Mouse (Mus musculus) intestine, postnatal 0 days (tissue): Measurements from ENCODE around the gene Pcx. TPM values are rescaled to one million over a fixed set of nuclear protein-coding genes. Genes with fewer than 3 reads are reported as not detected.
A peak's percentile ranks its signal among the peaks of the same experiment; 100 is the strongest.

Source experiments
- ATAC-seq: fragments of 200-750 bp; cut with Nextera tagmentation; 2 replicates; pipeline ENCODE4 v1.8.0; 2017; ENCODE audit warnings: mild to moderate bottlenecking, moderate TSS enrichment, moderate library complexity
- H3K27ac ChIP-seq: fragments of 300-500 bp; sonication (generic); 2 replicates; pipeline ENCODE4 v1.5.1; 2014; ENCODE audit warnings: mild to moderate bottlenecking, low read depth, low read length, moderate library complexity
- H3K27me3 ChIP-seq: fragments of 300-500 bp; sonication (generic); replicated peaks from 2 replicates; pipeline ENCODE4 v1.6.1; 2014; ENCODE audit warnings: low read length, mixed read lengths; ENCODE audit not compliant: control insufficient read depth, insufficient read depth
- H3K36me3 ChIP-seq: fragments of 300-500 bp; sonication (generic); 2 replicates; pipeline ENCODE4 v1.6.1; 2014; ENCODE audit warnings: mild to moderate bottlenecking, moderate library complexity; ENCODE audit not compliant: control insufficient read depth, insufficient read depth
- H3K4me1 ChIP-seq: fragments of 300-500 bp; sonication (generic); replicated peaks from 2 replicates; pipeline ENCODE4 v1.6.1; 2014; ENCODE audit warnings: antibody characterized with exemption, low read length, mixed read lengths; ENCODE audit not compliant: control insufficient read depth, insufficient read depth
- H3K4me2 ChIP-seq: fragments of 300-500 bp; sonication (generic); replicated peaks from 2 replicates; pipeline ENCODE4 v1.6.1; 2014; ENCODE audit warnings: low read depth, mild to moderate bottlenecking, moderate library complexity
- H3K4me3 ChIP-seq: fragments of 300-500 bp; sonication (generic); 2 replicates; pipeline ENCODE4 v1.5.1; 2014; ENCODE audit warnings: low read depth, low read length
- H3K9ac ChIP-seq: fragments of 300-500 bp; sonication (generic); 2 replicates; pipeline ENCODE4 v1.6.1; 2014; ENCODE audit warnings: mild to moderate bottlenecking, low read depth, low read length
- H3K9me3 ChIP-seq: fragments of 300-500 bp; sonication (generic); 2 replicates; pipeline ENCODE4 v1.6.1; 2016; ENCODE audit warnings: mixed run types; ENCODE audit not compliant: control insufficient read depth
- CTCF ChIP-seq: sonication (generic); IDR thresholded peaks from 2 replicates; pipeline ENCODE4 v1.5.1; 2016; ENCODE audit warnings: low read depth, mild to moderate bottlenecking, control low read depth, antibody characterized with exemption, moderate library complexity
- WGBS: fragments of 180-500 bp; shearing (Covaris S2); extraction: QIAGEN DNeasy Blood & Tissue Kit; methylation state at CpG from one replicate; pipeline ENCODE4 v1.1.7; 2014; 5-methylcytosine and 5-hydroxymethylcytosine counted together
- polyA plus RNA-seq: library from polyadenylated mRNA; unstranded; fragments of >200 nt; fragmentation: Nextera tagmentation; extraction: Ambion mirVana; gene quantifications from 2 replicates; pipeline ENCODE4 v1.2.1, GENCODE M21; 2015

The Pcx gene
- polyA plus RNA-seq, 1 experiment from 2014 or later = 6.1 TPM

- Histone ChIP-seq H3K4me3 (no peak overlapping the region), H3K27ac (no peak overlapping the region), H3K9ac (no peak overlapping the region), H3K36me3 (no peaks in the 10 kb centered on the region), H3K27me3 (no peaks in the 10 kb centered on the region), H3K4me1 (0 out of 2 replicates have a peak, but pooled peaks cover under 1% of the 10 kb centered on the region), H3K9me3 (no peaks in the 10 kb centered on the region), H3K4me2 (no peak overlapping the region)
- no peak for ATAC-seq
- WGBS = 85% methylated on average over 3 of the region's 3 CpGs
- TF ChIP-seq CTCF = no peak
Observed at GRCm38 (mm10) chr19:4482111-4482859, 28.0 kb upstream of the Pcx start.

GRCm38 (mm10) chr19:4485006-4485405 lies 25.3 kb upstream of the Pcx start:
- no peaks in the 10 kb centered on the region for H3K36me3 ChIP-seq
- no peak overlapping the region for H3K4me3 ChIP-seq
- 29% methylated on average over 5 of the region's 5 CpGs for WGBS
- no peak for ATAC-seq
- H3K4me1 ChIP-seq = no peaks in the 10 kb centered on the region
- no peak overlapping the region for H3K27ac ChIP-seq
- no peak for TF ChIP-seq CTCF
- H3K9ac ChIP-seq = no peak overlapping the region
- H3K4me2 ChIP-seq = no peak overlapping the region
- H3K27me3 ChIP-seq = no peaks in the 10 kb centered on the region
- no peaks in the 10 kb centered on the region for H3K9me3 ChIP-seq

- H3K36me3 ChIP-seq = no peaks in the 10 kb centered on the region
- no peak for TF ChIP-seq CTCF
- no peak overlapping the region for H3K4me2 ChIP-seq
- no peak overlapping the region for H3K27ac ChIP-seq
- ATAC-seq = no peak
- no peaks in the 10 kb centered on the region for H3K4me1 ChIP-seq
- 79% methylated on average over 2 of the region's 2 CpGs for WGBS
- H3K9me3 ChIP-seq = no peaks in the 10 kb centered on the region
- H3K9ac ChIP-seq = no peak overlapping the region
- H3K4me3 ChIP-seq = no peak overlapping the region
- H3K27me3 ChIP-seq = no peaks in the 10 kb centered on the region
Observed at GRCm38 (mm10) chr19:4487877-4488276, 22.4 kb upstream of the Pcx start.

GRCm38 (mm10) chr19:4491080-4491695 lies 19.1 kb upstream of the Pcx start:
- no peak overlapping the region for H3K27ac ChIP-seq
- H3K9ac ChIP-seq = no peak overlapping the region
- H3K4me1 ChIP-seq = no peaks in the 10 kb centered on the region
- no peaks in the 10 kb centered on the region for H3K27me3 ChIP-seq
- no peak overlapping the region for H3K4me2 ChIP-seq
- WGBS = 70% methylated on average over 10 of the region's 10 CpGs
- ATAC-seq = no peak
- peak; percentile 30; the same call in 1 of the 2 replicates for TF ChIP-seq CTCF
- no peaks in the 10 kb centered on the region for H3K9me3 ChIP-seq
- H3K36me3 ChIP-seq = no peaks in the 10 kb centered on the region
- H3K4me3 ChIP-seq = no peak overlapping the region

- no peak overlapping the region for H3K4me3 ChIP-seq
- TF ChIP-seq CTCF = no peak
- H3K36me3 ChIP-seq = no peaks in the 10 kb centered on the region
- 66% methylated on average over 9 of the region's 9 CpGs for WGBS
- no peak overlapping the region for H3K9ac ChIP-seq
- no peak overlapping the region for H3K27ac ChIP-seq
- H3K9me3 ChIP-seq = no peaks in the 10 kb centered on the region
- ATAC-seq = no peak
- H3K4me1 ChIP-seq = peaks cover 4% of the 10 kb centered on the region; the same call in 1 of the 2 replicates
- H3K4me2 ChIP-seq = no peak overlapping the region
- H3K27me3 ChIP-seq = no peaks in the 10 kb centered on the region
Observed at GRCm38 (mm10) chr19:4492526-4493296, 17.6 kb upstream of the Pcx start.

- no peak for ATAC-seq
- 63% methylated on average over 7 of the region's 7 CpGs for WGBS
- no peak for TF ChIP-seq CTCF
- Histone ChIP-seq H3K27me3 (no peaks in the 10 kb centered on the region), H3K4me2 (no peak overlapping the region), H3K27ac (no peak overlapping the region), H3K4me1 (peaks cover 4% of the 10 kb centered on the region; the same call in 1 of the 2 replicates), H3K9ac (no peak overlapping the region), H3K4me3 (no peak overlapping the region), H3K9me3 (no peaks in the 10 kb centered on the region), H3K36me3 (no peaks in the 10 kb centered on the region)
Observed at GRCm38 (mm10) chr19:4494707-4495106, 15.6 kb upstream of the Pcx start.
